Mouse (Mus musculus) embryonic fibroblast, embryonic 13.5 days (primary cell): ENCODE data around the gene Hist1h2bm.

Experiments used
- CTCF ChIP-seq: IDR thresholded peaks from 2 replicates; pipeline ENCODE4 v1.5.1; 2011; ENCODE audit warnings: mild to moderate bottlenecking, control low read depth, low read length, moderate library complexity, borderline replicate concordance; ENCODE audit not compliant: insufficient read depth
- POLR2A ChIP-seq: IDR thresholded peaks from 2 replicates; pipeline ENCODE4 v1.6.1; 2011; ENCODE audit warnings: low read depth, mild to moderate bottlenecking, control low read depth, low read length, moderate library complexity

GRCm38 (mm10) chr13:21677305-21677704 is 44.5 kb upstream of the Hist1h2bm start, which contains the start of gene Olfr1360:
- TF ChIP-seq CTCF: no peak
- TF ChIP-seq POLR2A: no peak
